Mouse (Mus musculus) monocyte, adult 5-6 weeks (primary cell): Measurements from ENCODE around the gene Rab40b. TPM values are rescaled to one million over a fixed set of nuclear protein-coding genes. Genes with fewer than 3 reads are reported as not detected.
"Not testable (repeated sequence)": the region's sequence is repeated elsewhere in the genome, so short reads cannot be mapped to it uniquely, and the experiment has no call there.

Experiments
- ATAC-seq: fragments of 153-309, 156-312 bp; replicated peaks from 2 replicates; pipeline ENCODE4 v1.8.0; 2017; ENCODE audit warnings: mild to moderate bottlenecking; ENCODE audit not compliant: low TSS enrichment, insufficient number of reproducible peaks, severe bottlenecking, poor library complexity, low FRiP score
- total RNA-seq: library from RNA; stranded (forward); fragments of 200-1000, 200-491, 200-594 nt; gene quantifications from 3 replicates; pipeline ENCODE4 v1.2.3, GENCODE M21; 2017

The Rab40b gene
- total RNA-seq, 1 experiment from 2014 or later: not detected

- ATAC-seq: no peak
Measured at GRCm38 (mm10) chr11:121370337-121370994, 17.6 kb downstream of the Rab40b start.

GRCm38 (mm10) chr11:121369622-121370021 is 18.4 kb downstream of the Rab40b start:
- no peak for ATAC-seq

- no peak for ATAC-seq
Measured at GRCm38 (mm10) chr11:121368731-121369130, 19.3 kb downstream of the Rab40b start.

- no peak for ATAC-seq
Measured at GRCm38 (mm10) chr11:121367170-121367707, 20.8 kb downstream of the Rab40b start.

GRCm38 (mm10) chr11:121362212-121362611 is 25.8 kb downstream of the Rab40b start:
- 0 out of 2 replicates have a peak, but pooled peaks have one; percentile 27 for ATAC-seq

GRCm38 (mm10) chr11:121354091-121354707 is 33.9 kb downstream of the Rab40b start, which contains the start of gene Wdr45b:
Gene Wdr45b, minus strand, starts transcription at chr11:121354445.
- ATAC-seq: peak; percentile 94

GRCm38 (mm10) chr11:121353326-121354090 is 34.5 kb downstream of the Rab40b start:
- ATAC-seq: 0 out of 2 replicates have a peak, but pooled peaks have one; percentile 16

GRCm38 (mm10) chr11:121348727-121349126 is 39.3 kb downstream of the Rab40b start:
- ATAC-seq: not testable (repeated sequence)

- ATAC-seq: no peak
Measured at GRCm38 (mm10) chr11:121348166-121348565, 39.9 kb downstream of the Rab40b start.

GRCm38 (mm10) chr11:121347036-121347435 is 41.0 kb downstream of the Rab40b start:
- no peak for ATAC-seq

GRCm38 (mm10) chr11:121342423-121342822 is 45.6 kb downstream of the Rab40b start:
- not testable (repeated sequence) for ATAC-seq

GRCm38 (mm10) chr11:121340287-121340686 is 47.8 kb downstream of the Rab40b start:
- ATAC-seq: no peak

- no peak for ATAC-seq
Measured at GRCm38 (mm10) chr11:121339647-121340046, 48.4 kb downstream of the Rab40b start.

- no peak for ATAC-seq
Measured at GRCm38 (mm10) chr11:121331641-121332040, 56.4 kb downstream of the Rab40b start.

- ATAC-seq: no peak
Measured at GRCm38 (mm10) chr11:121328619-121329018, 59.4 kb downstream of the Rab40b start.

- ATAC-seq: 0 out of 2 replicates have a peak, but pooled peaks have one; percentile 13
Measured at GRCm38 (mm10) chr11:121328206-121328605, 59.8 kb downstream of the Rab40b start.

- no peak for ATAC-seq
Measured at GRCm38 (mm10) chr11:121326681-121327080, 61.4 kb downstream of the Rab40b start.

GRCm38 (mm10) chr11:121326034-121326433 is 62.0 kb downstream of the Rab40b start:
- ATAC-seq: no peak

GRCm38 (mm10) chr11:121307712-121308111 is 80.3 kb downstream of the Rab40b start:
- ATAC-seq: not testable (repeated sequence)
